Mouse (Mus musculus) liver, embryonic 14.5 days (tissue): ENCODE measurements at regions not wholly inside any gene's neighbourhood (a gene's known extent, or its start where the extent isn't known, plus 50 kb on each side); places are given as distances from the start of the nearest gene placed in this dataset.

ENCODE experiments used
- ATAC-seq: fragments of 200-750 bp; cut with Nextera tagmentation; 2 replicates; pipeline ENCODE4 v1.8.0; 2017; ENCODE audit warnings: moderate number of reproducible peaks, mild to moderate bottlenecking, moderate library complexity; ENCODE audit not compliant: insufficient read depth
- DNase-seq, 3 experiments: peaks; one replicate each; pipeline ENCODE4 v3.0.0-alpha.2; 2012 to 2013; ENCODE audit warnings: low read depth in 3 of 3, low spot score in 3 of 3
- H3K27ac ChIP-seq: fragments of 300-500 bp; sonication (generic); 2 replicates; pipeline ENCODE4 v1.5.1; 2014; ENCODE audit warnings: moderate library complexity, mild to moderate bottlenecking, control low read depth, inconsistent platforms
- H3K27me3 ChIP-seq: fragments of 300-500 bp; sonication (generic); 2 replicates; pipeline ENCODE4 v1.6.1; 2014; ENCODE audit warnings: mild to moderate bottlenecking, low read length, moderate library complexity; ENCODE audit not compliant: control insufficient read depth, insufficient read depth
- H3K36me3 ChIP-seq: fragments of 300-500 bp; sonication (generic); replicated peaks from 2 replicates; pipeline ENCODE4 v1.6.1; 2014; ENCODE audit warnings: low read depth; ENCODE audit not compliant: control insufficient read depth, insufficient read depth
- H3K4me1 ChIP-seq, 2 experiments: fragments of 200-500 bp in 1 of 2; fragments of 300-500 bp in 1 of 2; sonication (generic) in 1 of 2; replicated peaks; 2 replicates each; pipeline ENCODE4 v1.6.1; 2012 to 2014; ENCODE audit warnings: antibody characterized with exemption in 1 of 2, inconsistent platforms in 1 of 2, low read length in 1 of 2; ENCODE audit not compliant: control insufficient read depth in 2 of 2, insufficient read depth in 2 of 2
- H3K4me2 ChIP-seq: fragments of 300-500 bp; sonication (generic); 2 replicates; pipeline ENCODE4 v1.6.1; 2014; ENCODE audit warnings: low read depth, mild to moderate bottlenecking, control low read depth, moderate library complexity
- H3K4me3 ChIP-seq, 2 experiments: fragments of 200-500 bp in 1 of 2; fragments of 300-500 bp in 1 of 2; sonication (generic) in 1 of 2; 2 replicates each; pipeline ENCODE4 v1.5.1; 2012 to 2014; ENCODE audit warnings: low read depth in 2 of 2, low read length in 2 of 2, mild to moderate bottlenecking in 2 of 2, control low read depth in 1 of 2, inconsistent platforms in 1 of 2, moderate library complexity in 1 of 2; ENCODE audit not compliant: insufficient read depth in 1 of 2
- H3K9ac ChIP-seq: fragments of 300-500 bp; sonication (generic); replicated peaks from 2 replicates; pipeline ENCODE4 v1.6.1; 2014; ENCODE audit warnings: mild to moderate bottlenecking, control low read depth, moderate library complexity
- H3K9me3 ChIP-seq: fragments of 300-500 bp; sonication (generic); 2 replicates; pipeline ENCODE4 v1.6.1; 2016; ENCODE audit warnings: low read length, mixed read lengths; ENCODE audit not compliant: control insufficient read depth
- CTCF ChIP-seq: IDR thresholded peaks from 2 replicates; pipeline ENCODE4 v1.5.1; 2016; ENCODE audit warnings: antibody characterized with exemption, low read depth, control low read depth
- EP300 ChIP-seq: IDR thresholded peaks from 2 replicates; pipeline ENCODE4 v1.6.1; 2016; ENCODE audit warnings: antibody characterized with exemption, low read depth
- WGBS: fragments of 180-500 bp; shearing (Covaris S2); extraction: QIAGEN DNeasy Blood & Tissue Kit; methylation state at CpG from one replicate; pipeline ENCODE4 v1.1.7; 2014; ENCODE audit not compliant: insufficient replicate concordance; 5-methylcytosine and 5-hydroxymethylcytosine counted together

DNA sequence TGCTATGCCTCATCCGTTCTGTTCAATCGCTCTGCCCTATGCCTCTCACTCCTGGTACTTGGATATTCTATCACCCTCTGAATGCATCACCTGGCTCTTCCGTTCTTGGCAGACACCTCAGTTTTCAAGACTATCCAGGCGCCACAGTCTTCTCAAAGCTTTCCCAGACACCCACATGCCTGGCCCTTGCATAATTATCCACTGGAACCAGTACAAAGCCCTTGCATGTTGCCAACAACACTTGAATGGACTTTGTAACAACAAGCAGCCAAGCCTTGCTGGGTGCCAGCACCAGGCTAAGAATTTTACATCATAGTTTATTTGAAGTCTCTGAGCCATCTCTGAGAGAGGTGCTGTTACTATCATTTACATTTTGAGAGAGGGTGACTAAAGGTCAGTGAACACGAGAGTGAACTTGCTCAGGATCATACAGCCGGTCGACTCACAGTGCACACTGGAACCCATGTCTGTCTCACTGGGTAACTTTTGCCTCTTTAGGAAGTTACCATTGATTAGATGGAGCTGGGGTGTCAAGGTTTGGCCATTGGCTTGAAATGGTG lies 368.8 kb upstream of the Gm21798 start:
- Histone ChIP-seq H3K9ac (no peak overlapping the region), H3K36me3 (no peaks in the 10 kb centered on the region), H3K27ac (no peak overlapping the region), H3K4me2 (no peak overlapping the region), H3K9me3 (no peaks in the 10 kb centered on the region), H3K27me3 (no peaks in the 10 kb centered on the region), H3K4me3 (no peak overlapping the region), H3K4me1 (no peaks in the 10 kb centered on the region)
- WGBS, result 68% methylated on average over 7 of the region's 7 CpGs
- TF ChIP-seq EP300 (no peak), CTCF (no peak)
- DNase-seq (no peak), ATAC-seq (no peak)

- no peaks in the 10 kb centered on the region for H3K27me3 ChIP-seq
- H3K27ac ChIP-seq, result no peak overlapping the region
- no peak for ATAC-seq
- H3K9me3 ChIP-seq, result no peaks in the 10 kb centered on the region
- H3K4me3 ChIP-seq, result no peak overlapping the region
- H3K9ac ChIP-seq, result no peak overlapping the region
- DNase-seq, result no peak
- TF ChIP-seq EP300, result no peak
- no peak for TF ChIP-seq CTCF
- H3K4me1 ChIP-seq, result no peaks in the 10 kb centered on the region
- 63% methylated on average over 1 of the region's 1 CpGs for WGBS
- no peak overlapping the region for H3K4me2 ChIP-seq
- no peaks in the 10 kb centered on the region for H3K36me3 ChIP-seq
Observed at GRCm38 (mm10) chr15:64470743-64471142, 346.8 kb upstream of the Gm21798 start.

- H3K4me1 ChIP-seq, result no peaks in the 10 kb centered on the region
- ATAC-seq (no peak), DNase-seq (no peak)
- H3K9me3 ChIP-seq, result no peaks in the 10 kb centered on the region
- H3K4me3 ChIP-seq, result no peak overlapping the region
- TF ChIP-seq EP300 (no peak), CTCF (no peak)
- H3K36me3 ChIP-seq, result no peaks in the 10 kb centered on the region
- H3K4me2 ChIP-seq, result no peak overlapping the region
- no peak overlapping the region for H3K27ac ChIP-seq
- 54% methylated on average over 2 of the region's 2 CpGs for WGBS
- no peak overlapping the region for H3K9ac ChIP-seq
- no peaks in the 10 kb centered on the region for H3K27me3 ChIP-seq
Observed at GRCm38 (mm10) chr15:64471597-64471996, 345.9 kb upstream of the Gm21798 start.

- WGBS, result 76% methylated on average over 1 of the region's 1 CpGs
- Histone ChIP-seq H3K9me3 (no peaks in the 10 kb centered on the region), H3K9ac (no peak overlapping the region), H3K27ac (no peak overlapping the region), H3K36me3 (no peaks in the 10 kb centered on the region), H3K4me2 (no peak overlapping the region), H3K4me1 (no peaks in the 10 kb centered on the region), H3K27me3 (no peaks in the 10 kb centered on the region), H3K4me3 (no peak overlapping the region)
- TF ChIP-seq CTCF, result no peak
- no peak for TF ChIP-seq EP300
- ATAC-seq (no peak), DNase-seq (no peak)
Observed at GRCm38 (mm10) chr15:64474236-64474635, 343.3 kb upstream of the Gm21798 start.

- no peak overlapping the region for H3K9ac ChIP-seq
- TF ChIP-seq EP300 (no peak), CTCF (no peak)
- H3K9me3 ChIP-seq, result no peaks in the 10 kb centered on the region
- H3K4me2 ChIP-seq, result no peak overlapping the region
- ATAC-seq (no peak), DNase-seq (no peak)
- WGBS, result 55% methylated on average over 5 of the region's 5 CpGs
- no peaks in the 10 kb centered on the region for H3K4me1 ChIP-seq
- no peaks in the 10 kb centered on the region for H3K36me3 ChIP-seq
- no peaks in the 10 kb centered on the region for H3K27me3 ChIP-seq
- no peak overlapping the region for H3K27ac ChIP-seq
- no peak overlapping the region for H3K4me3 ChIP-seq
Observed at GRCm38 (mm10) chr15:64477131-64477530, 340.4 kb upstream of the Gm21798 start.
